In genomic region chr11:79192176-79192575, GRCm38 (mm10) we compare ENCODE assay signal across 8 mouse cellular contexts. TPM values are rescaled to one million over a fixed set of nuclear protein-coding genes. Genes with fewer than 3 reads are reported as not detected.
DNase-seq lines count a peak whose midpoint lies in the region; ATAC-seq and TF ChIP-seq lines count a peak whose summit lies in the region.

No protein-coding gene starts in this region.

- H3K27ac ChIP-seq in liver, adult 2 months (replicated peaks; ENCODE audit: insufficient read depth, low read depth, low read length): no peak overlapping the region
- H3K27ac ChIP-seq in liver, embryonic 11.5 days (ENCODE audit: low read depth, low read length): no peak overlapping the region
- no peak overlapping the region for H3K27ac ChIP-seq in limb, embryonic 10.5 days
- H3K27ac ChIP-seq in stomach, postnatal 0 days (replicated peaks): no peak overlapping the region

- TF ChIP-seq CTCF in liver, adult 2 months (IDR thresholded peaks at IDR 0.05; ENCODE audit: low read depth, low read length): peak; percentile 70
- peak; percentile 68 for TF ChIP-seq CTCF in stomach, postnatal 0 days (IDR thresholded peaks at IDR 0.05; ENCODE audit: low read depth)

- H3K4me3 ChIP-seq in liver, adult 2 months (ENCODE audit: insufficient read depth, low read depth, low read length): no peak overlapping the region
- no peak overlapping the region for H3K4me3 ChIP-seq in liver, embryonic 11.5 days (ENCODE audit: low read depth, low read length)
- no peak overlapping the region for H3K4me3 ChIP-seq in limb, embryonic 10.5 days
- H3K4me3 ChIP-seq in stomach, postnatal 0 days (ENCODE audit: low read depth, low read length): no peak overlapping the region

- no peak overlapping the region for H3K9ac ChIP-seq in liver, adult 2 months (ENCODE audit: low read depth, low read length)
- H3K9ac ChIP-seq in liver, embryonic 11.5 days (ENCODE audit: low read depth, low read length): no peak overlapping the region
- no peak overlapping the region for H3K9ac ChIP-seq in stomach, postnatal 0 days (ENCODE audit: low read length)

- 95% methylated on average over 1 of the region's 1 CpGs for WGBS in liver, adult 2 months
- 81% methylated on average over 1 of the region's 1 CpGs for WGBS in liver, embryonic 11.5 days
- WGBS in limb, embryonic 10.5 days: 91% methylated on average over 1 of the region's 1 CpGs
- WGBS in stomach, postnatal 0 days: 86% methylated on average over 1 of the region's 1 CpGs

- H3K36me3 ChIP-seq in liver, adult 2 months (ENCODE audit: control insufficient read depth, insufficient read depth, low read length): no peaks in the 10 kb centered on the region
- no peaks in the 10 kb centered on the region for H3K36me3 ChIP-seq in liver, embryonic 11.5 days (ENCODE audit: control insufficient read depth, insufficient read depth, low read length)
- H3K36me3 ChIP-seq in limb, embryonic 10.5 days: no peaks in the 10 kb centered on the region
- no peaks in the 10 kb centered on the region for H3K36me3 ChIP-seq in stomach, postnatal 0 days (ENCODE audit: control insufficient read depth, insufficient read depth, low read length)

- no peaks in the 10 kb centered on the region for H3K79me2 ChIP-seq in liver, adult 2 months (ENCODE audit: control insufficient read depth, insufficient read depth, low read length)

- peak; percentile 23 for DNase-seq in adrenal gland, postnatal 25 days
- DNase-seq in adrenal gland, adult 8-10 months: no peak
- no peak for DNase-seq in liver, adult 2 months (ENCODE audit: extremely low read depth, low read depth, low spot score)
- DNase-seq in liver, embryonic 11.5 days (ENCODE audit: low spot score): no peak
- peak; percentile 46 for DNase-seq in limb, embryonic 10.5 days (ENCODE audit: low spot score)
- peak; percentile 35 for DNase-seq in stomach, postnatal 0 days (ENCODE audit: low spot score)
- DNase-seq in gastrocnemius, postnatal 14 days: no peak
- DNase-seq in urinary bladder, postnatal 14 days (ENCODE audit: low spot score): no peak

- no peak overlapping the region for H3K4me2 ChIP-seq in liver, embryonic 11.5 days
- no peak overlapping the region for H3K4me2 ChIP-seq in stomach, postnatal 0 days (replicated peaks; ENCODE audit: low read depth)

- no peaks in the 10 kb centered on the region for H3K4me1 ChIP-seq in liver, adult 2 months (ENCODE audit: control insufficient read depth, insufficient read depth, low read length)
- H3K4me1 ChIP-seq in liver, embryonic 11.5 days (replicated peaks; ENCODE audit: control insufficient read depth, insufficient read depth, low read length): peaks cover 4% of the 10 kb centered on the region; the same call in 1 of the 2 replicates
- H3K4me1 ChIP-seq in limb, embryonic 10.5 days: 0 out of 2 replicates have a peak, but pooled peaks cover 3% of the 10 kb centered on the region
- H3K4me1 ChIP-seq in stomach, postnatal 0 days (replicated peaks; ENCODE audit: control insufficient read depth, insufficient read depth): no peaks in the 10 kb centered on the region; the same call in 1 of the 2 replicates

- H3K9me3 ChIP-seq in liver, embryonic 11.5 days (ENCODE audit: control insufficient read depth, low read length): no peaks in the 10 kb centered on the region
- no peaks in the 10 kb centered on the region for H3K9me3 ChIP-seq in limb, embryonic 10.5 days (replicated peaks)
- H3K9me3 ChIP-seq in stomach, postnatal 0 days (ENCODE audit: control insufficient read depth, low read length): no peaks in the 10 kb centered on the region

- no peak for ATAC-seq in liver, embryonic 11.5 days (replicated peaks; ENCODE audit: low FRiP score)
- no peak for ATAC-seq in stomach, postnatal 0 days (ENCODE audit: low FRiP score, low TSS enrichment)

- TF ChIP-seq EP300 in stomach, postnatal 0 days (optimal IDR thresholded peaks at IDR 0.05): no peak

- no peak for TF ChIP-seq POLR2A in liver, adult 2 months (IDR thresholded peaks at IDR 0.05; ENCODE audit: extremely low read depth, insufficient read depth, low read length)

- intact Hi-C loops in gastrocnemius, postnatal 14 days (cut with DNase I; ENCODE audit: low total_unique reads): no loop called here

- no peaks in the 10 kb centered on the region for H3K27me3 ChIP-seq in liver, adult 2 months (ENCODE audit: control insufficient read depth, insufficient read depth, low read length)
- no peaks in the 10 kb centered on the region for H3K27me3 ChIP-seq in liver, embryonic 11.5 days (replicated peaks; ENCODE audit: control insufficient read depth, insufficient read depth, low read length)
- no peaks in the 10 kb centered on the region for H3K27me3 ChIP-seq in limb, embryonic 10.5 days (ENCODE audit: low read depth, poor library complexity, severe bottlenecking)
- no peaks in the 10 kb centered on the region for H3K27me3 ChIP-seq in stomach, postnatal 0 days (ENCODE audit: control insufficient read depth, insufficient read depth, low read length)

RNA-seq across cellular contexts. Expression of gene Ksr1, which starts 46.0 kb away (rescaled TPM):
- 11.1 and 15.0 TPM in 2 replicates for total RNA-seq in adrenal gland, postnatal 25 days (2021)
- 10 to 100 TPM; 10.2 to 19.2 (median 14.3) TPM for total RNA-seq in adrenal gland, adult 8-10 months (2022)
- 0.65 and 1.2 TPM in 2 replicates for total RNA-seq in liver, adult 2 months (2014; rRNA removed)
- 1.2 and 1.5 TPM in 2 replicates for polyA plus RNA-seq in liver, adult 2 months (2012; rRNA removed)
- polyA plus RNA-seq in liver, embryonic 11.5 days (2014; fragmentation: Nextera tagmentation; extraction: Ambion mirVana): 4.1 and 5.0 TPM in 2 replicates
- 1.0 and 1.3 TPM in 2 replicates for polyA plus RNA-seq in limb, embryonic 10.5 days (2016; fragmentation: Nextera tagmentation; extraction: Ambion mirVana)
- 0.67 and 0.94 TPM in 2 replicates for polyA plus RNA-seq in stomach, postnatal 0 days (2015; fragmentation: Nextera tagmentation; extraction: Ambion mirVana)
- total RNA-seq in gastrocnemius, postnatal 14 days (2021): 10 to 100 TPM; 62.2 to 73.3 TPM

Comparison
In these comparisons a context has a peak if more than half of its experiments do, and no peak if none do; other contexts are left out.
1. DNase-seq: peak in adrenal gland, postnatal 25 days (single experiment), limb, embryonic 10.5 days (single experiment) and stomach, postnatal 0 days (single experiment); none in adrenal gland, adult 8-10 months (single experiment), liver, adult 2 months (single experiment), liver, embryonic 11.5 days (single experiment), gastrocnemius, postnatal 14 days (single experiment) and urinary bladder, postnatal 14 days (single experiment).